Mouse (Mus musculus): ENCODE data around the gene Syngap1.

DNA sequence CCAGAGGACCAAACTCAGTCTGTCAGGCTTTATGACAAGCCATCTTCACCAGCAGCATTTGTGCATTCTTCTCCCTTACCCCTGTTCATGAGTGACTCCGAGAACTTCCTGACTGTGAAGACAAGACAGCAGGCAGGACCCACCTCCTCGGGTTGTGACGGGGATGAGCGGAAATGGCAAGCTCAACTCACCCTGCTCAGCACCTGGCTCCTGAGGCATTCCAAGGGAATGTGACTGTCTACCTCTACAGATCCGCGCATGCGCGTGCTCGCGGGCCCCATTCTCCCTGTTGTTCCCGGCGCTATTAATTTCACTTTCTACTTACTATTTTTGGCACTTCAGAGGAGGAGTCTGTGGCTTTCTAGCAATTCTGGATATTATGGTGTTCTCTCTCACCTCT lies 58.9 kb downstream of the Syngap1 start:
- no peak for TF ChIP-seq GATA1 (IDR thresholded peaks at IDR 0.05; ENCODE audit: low read length)
- no peak for TF ChIP-seq TAL1 (IDR thresholded peaks at IDR 0.05; ENCODE audit: low read length)

Measured in erythroblast, embryonic 14.5 days (primary cell).